Mouse (Mus musculus) natural killer cell, adult 2 months (primary cell): ENCODE measurements around the gene Ak8.

Source experiments
- DNase-seq, 2 experiments: peaks; one replicate each; pipeline ENCODE4 v3.0.0; 2022; ENCODE audit warnings: low spot score in 2 of 2

Ak8 gene

GRCm38 (mm10) chr2:28737112-28737511, 37.1 kb downstream of the Ak8 start:
- no peak for DNase-seq

GRCm38 (mm10) chr2:28740159-28740558, 40.2 kb downstream of the Ak8 start:
- DNase-seq = no peak

- DNase-seq = no peak
Measured at GRCm38 (mm10) chr2:28742701-28743100, 42.7 kb downstream of the Ak8 start.

- no peak for DNase-seq
Measured at GRCm38 (mm10) chr2:28746682-28747332, 46.8 kb downstream of the Ak8 start.

GRCm38 (mm10) chr2:28747705-28748104, 47.7 kb downstream of the Ak8 start:
- DNase-seq = no peak

- no peak for DNase-seq
Measured at GRCm38 (mm10) chr2:28751186-28751585, 51.2 kb downstream of the Ak8 start.

GRCm38 (mm10) chr2:28751658-28752057, 51.7 kb downstream of the Ak8 start:
- DNase-seq = no peak

- no peak for DNase-seq
Measured at GRCm38 (mm10) chr2:28752388-28752787, 52.4 kb downstream of the Ak8 start.

GRCm38 (mm10) chr2:28755451-28755850, 55.5 kb downstream of the Ak8 start:
- peak; percentile 69 to 81 for DNase-seq

- DNase-seq = peak; percentile 13 to 24
Measured at GRCm38 (mm10) chr2:28756201-28756600, 56.2 kb downstream of the Ak8 start.

- no peak for DNase-seq
Measured at GRCm38 (mm10) chr2:28759441-28759840, 59.5 kb downstream of the Ak8 start.

- no peak for DNase-seq
Measured at GRCm38 (mm10) chr2:28766590-28766989, 66.6 kb downstream of the Ak8 start.

- no peak for DNase-seq
Measured at GRCm38 (mm10) chr2:28767041-28767440, 67.1 kb downstream of the Ak8 start.

GRCm38 (mm10) chr2:28770697-28771096, 70.7 kb downstream of the Ak8 start:
- DNase-seq = no peak

GRCm38 (mm10) chr2:28774073-28774472, 74.1 kb downstream of the Ak8 start:
- no peak for DNase-seq

GRCm38 (mm10) chr2:28776728-28777127, 76.8 kb downstream of the Ak8 start:
- DNase-seq = no peak

GRCm38 (mm10) chr2:28780001-28780782, 80.2 kb downstream of the Ak8 start:
- no peak for DNase-seq

- no peak for DNase-seq
Measured at GRCm38 (mm10) chr2:28781310-28781709, 81.3 kb downstream of the Ak8 start.

- DNase-seq = no peak
Measured at GRCm38 (mm10) chr2:28786355-28787066, 86.5 kb downstream of the Ak8 start.

GRCm38 (mm10) chr2:28787067-28787619, 87.2 kb downstream of the Ak8 start:
- no peak for DNase-seq

GRCm38 (mm10) chr2:28792931-28793610, 93.1 kb downstream of the Ak8 start:
- DNase-seq = no peak

GRCm38 (mm10) chr2:28794623-28795022, 94.7 kb downstream of the Ak8 start:
- DNase-seq = no peak
